Mouse (Mus musculus) midbrain, embryonic 13.5 days (tissue): ENCODE measurements around the gene Cib1. TPM values are rescaled to one million over a fixed set of nuclear protein-coding genes. Genes with fewer than 3 reads are reported as not detected.

Experiments
- ATAC-seq: fragments of 200-750 bp; cut with Nextera tagmentation; 2 replicates; pipeline ENCODE4 v1.8.0; 2017; ENCODE audit warnings: mild to moderate bottlenecking, moderate TSS enrichment, moderate library complexity
- H3K27ac ChIP-seq: fragments of 300-500 bp; sonication (generic); 2 replicates; pipeline ENCODE4 v1.5.1; 2015; ENCODE audit warnings: inconsistent platforms, mild to moderate bottlenecking, moderate library complexity
- H3K27me3 ChIP-seq: fragments of 300-500 bp; sonication (generic); 2 replicates; pipeline ENCODE4 v1.6.1; 2015; ENCODE audit warnings: mild to moderate bottlenecking, inconsistent platforms
- H3K36me3 ChIP-seq: fragments of 300-500 bp; sonication (generic); 2 replicates; pipeline ENCODE4 v1.6.1; 2015; ENCODE audit warnings: mild to moderate bottlenecking, inconsistent platforms
- H3K4me1 ChIP-seq: fragments of 300-500 bp; sonication (generic); replicated peaks from 2 replicates; pipeline ENCODE4 v1.6.1; 2015; ENCODE audit warnings: inconsistent platforms
- H3K4me2 ChIP-seq: fragments of 300-500 bp; sonication (generic); replicated peaks from 2 replicates; pipeline ENCODE4 v1.6.1; 2015; ENCODE audit warnings: moderate library complexity, mild to moderate bottlenecking, inconsistent platforms
- H3K4me3 ChIP-seq: fragments of 300-500 bp; sonication (generic); replicated peaks from 2 replicates; pipeline ENCODE4 v1.5.1; 2015; ENCODE audit warnings: mild to moderate bottlenecking, inconsistent platforms
- H3K9ac ChIP-seq: fragments of 300-500 bp; sonication (generic); replicated peaks from 2 replicates; pipeline ENCODE4 v1.6.1; 2015; ENCODE audit warnings: mild to moderate bottlenecking, inconsistent platforms
- H3K9me3 ChIP-seq: fragments of 300-500 bp; sonication (generic); 2 replicates; pipeline ENCODE4 v1.6.1; 2016; ENCODE audit warnings: mild to moderate bottlenecking, inconsistent platforms
- WGBS: fragments of 180-500 bp; shearing (Covaris S2); methylation state at CpG from one replicate; pipeline ENCODE4 v1.1.7; 2015; 5-methylcytosine and 5-hydroxymethylcytosine counted together
- polyA plus RNA-seq: library from polyadenylated mRNA; unstranded; fragments of >200 nt; fragmentation: Nextera tagmentation; extraction: Ambion mirVana; gene quantifications from 2 replicates; pipeline ENCODE4 v1.2.1, GENCODE M21; 2015

The Cib1 gene
- polyA plus RNA-seq, 1 experiment from 2014 or later: 38.1 TPM

DNA sequence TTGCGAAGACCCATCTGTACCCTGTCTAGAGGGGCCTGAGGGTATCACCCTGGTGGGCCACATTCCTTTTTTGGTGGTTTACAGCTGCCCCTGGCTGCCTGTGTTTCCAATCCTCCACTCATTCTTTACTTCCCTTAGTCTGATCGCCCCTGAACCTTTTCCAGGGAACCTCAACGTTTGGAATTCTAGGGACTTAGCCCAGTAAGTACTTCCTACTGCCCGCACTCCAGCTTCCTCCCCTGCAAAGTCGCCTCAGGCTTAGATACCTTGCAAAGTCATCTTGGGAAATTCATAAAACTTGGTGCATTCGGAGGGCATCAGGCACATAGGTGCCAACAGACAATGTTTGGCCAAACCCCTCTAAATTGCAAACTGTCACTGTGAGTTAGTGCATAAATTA is 33.3 kb downstream of the Cib1 start:
- no peaks in the 10 kb centered on the region for H3K27me3 ChIP-seq
- no peak for ATAC-seq
- peaks cover 76% of the 10 kb centered on the region for H3K4me1 ChIP-seq
- peak overlapping the region; percentile 91 for H3K9ac ChIP-seq
- peak overlapping the region; percentile 76 for H3K4me2 ChIP-seq
- H3K27ac ChIP-seq: peak overlapping the region; percentile 98
- 36% methylated on average over 6 of the region's 6 CpGs for WGBS
- H3K4me3 ChIP-seq: peak overlapping the region; percentile 65
- H3K9me3 ChIP-seq: no peaks in the 10 kb centered on the region
- no peaks in the 10 kb centered on the region for H3K36me3 ChIP-seq

- H3K4me2 ChIP-seq: peak overlapping the region; percentile 76
- H3K9me3 ChIP-seq: no peaks in the 10 kb centered on the region
- H3K4me1 ChIP-seq: peaks cover 76% of the 10 kb centered on the region
- peak; percentile 7; the same call in 1 of the 2 replicates for ATAC-seq
- peak overlapping the region; percentile 65 for H3K4me3 ChIP-seq
- peak overlapping the region; percentile 98 for H3K27ac ChIP-seq
- WGBS: 2% methylated on average over 11 of the region's 11 CpGs
- no peaks in the 10 kb centered on the region for H3K27me3 ChIP-seq
- H3K36me3 ChIP-seq: no peaks in the 10 kb centered on the region
- peak overlapping the region; percentile 91 for H3K9ac ChIP-seq
These were observed 33.8 kb downstream of the Cib1 start for GRCm38 (mm10) chr7:80198863-80199262.

GRCm38 (mm10) chr7:80197941-80198778 is 34.5 kb downstream of the Cib1 start:
- Histone ChIP-seq H3K9me3 (no peaks in the 10 kb centered on the region), H3K4me2 (peak overlapping the region; percentile 76), H3K27me3 (no peaks in the 10 kb centered on the region), H3K36me3 (no peaks in the 10 kb centered on the region), H3K4me3 (peak overlapping the region; percentile 65), H3K27ac (peak overlapping the region; percentile 98), H3K9ac (peak overlapping the region; percentile 91), H3K4me1 (peaks cover 74% of the 10 kb centered on the region)
- under 1% methylated on average over 71 of the region's 74 CpGs for WGBS
- peak; percentile 90 for ATAC-seq

DNA sequence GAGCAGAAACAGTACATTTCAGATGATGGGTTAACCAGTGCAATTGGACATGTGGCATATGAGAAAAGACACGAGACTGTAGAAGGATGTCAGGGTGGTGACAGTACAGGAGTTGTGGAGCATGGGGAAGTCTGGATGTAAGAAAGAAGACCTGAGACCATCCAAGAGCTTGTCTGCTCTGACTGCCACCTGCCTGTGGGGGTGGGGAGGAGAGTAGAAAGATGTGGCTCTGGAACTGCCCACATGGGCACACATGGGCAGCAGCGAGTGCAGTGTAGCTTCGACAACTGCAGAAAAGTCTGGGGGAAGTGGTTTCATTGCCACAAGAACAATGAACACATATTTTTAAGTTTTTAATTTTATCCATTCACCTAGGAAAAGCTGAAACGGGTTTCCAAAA is 35.2 kb downstream of the Cib1 start:
- peak overlapping the region; percentile 76 for H3K4me2 ChIP-seq
- H3K4me3 ChIP-seq: peak overlapping the region; percentile 65
- H3K9ac ChIP-seq: peak overlapping the region; percentile 91; the same call in 1 of the 2 replicates
- H3K27ac ChIP-seq: peak overlapping the region; percentile 98
- no peak for ATAC-seq
- no peaks in the 10 kb centered on the region for H3K9me3 ChIP-seq
- no peaks in the 10 kb centered on the region for H3K27me3 ChIP-seq
- no peaks in the 10 kb centered on the region for H3K36me3 ChIP-seq
- WGBS: 13% methylated on average over 4 of the region's 4 CpGs
- H3K4me1 ChIP-seq: peaks cover 73% of the 10 kb centered on the region

DNA sequence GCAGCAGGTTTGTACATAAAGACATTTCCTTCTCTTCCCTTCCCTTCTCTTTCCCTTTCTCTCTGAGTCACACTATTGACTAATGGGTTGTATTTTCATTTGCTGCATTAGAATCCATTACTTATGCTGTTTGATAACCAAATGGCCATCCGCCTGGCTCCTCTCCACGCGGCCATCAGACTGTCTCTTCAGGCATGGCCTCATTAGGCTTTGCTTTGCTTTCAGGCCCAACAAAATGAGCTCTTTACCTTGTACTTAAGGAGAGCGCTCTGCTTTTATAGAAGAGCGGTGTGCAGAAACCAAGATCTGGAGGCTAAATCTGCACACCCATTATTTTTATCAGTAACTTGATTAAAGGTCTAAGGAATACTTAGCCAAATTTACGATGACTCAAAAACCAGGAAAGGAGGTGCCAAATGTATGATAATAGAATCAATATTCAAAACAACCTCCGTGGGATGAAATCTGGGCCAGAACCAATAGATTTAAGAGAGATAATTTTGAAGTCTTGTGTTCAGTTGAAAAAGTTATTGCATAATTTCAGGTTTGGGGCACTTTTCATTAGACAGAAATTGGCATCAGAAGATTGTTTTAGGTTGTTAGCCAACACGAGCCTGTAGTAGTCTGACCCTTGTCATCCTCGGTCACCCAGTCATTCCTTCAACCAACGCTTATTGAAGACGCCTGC is 36.9 kb downstream of the Cib1 start:
- Histone ChIP-seq H3K36me3 (no peaks in the 10 kb centered on the region), H3K9me3 (no peaks in the 10 kb centered on the region), H3K4me3 (no peak overlapping the region), H3K4me1 (peaks cover 73% of the 10 kb centered on the region), H3K27me3 (no peaks in the 10 kb centered on the region), H3K27ac (no peak overlapping the region), H3K4me2 (no peak overlapping the region), H3K9ac (no peak overlapping the region)
- 93% methylated on average over 10 of the region's 11 CpGs for WGBS
- ATAC-seq: no peak

- Histone ChIP-seq H3K9me3 (no peaks in the 10 kb centered on the region), H3K4me2 (no peak overlapping the region), H3K27me3 (no peaks in the 10 kb centered on the region), H3K36me3 (no peaks in the 10 kb centered on the region), H3K4me3 (no peak overlapping the region), H3K4me1 (peaks cover 67% of the 10 kb centered on the region), H3K9ac (no peak overlapping the region), H3K27ac (no peak overlapping the region)
- WGBS: 93% methylated on average over 5 of the region's 5 CpGs
- no peak for ATAC-seq
These were observed 37.5 kb downstream of the Cib1 start for GRCm38 (mm10) chr7:80195146-80195545.

DNA sequence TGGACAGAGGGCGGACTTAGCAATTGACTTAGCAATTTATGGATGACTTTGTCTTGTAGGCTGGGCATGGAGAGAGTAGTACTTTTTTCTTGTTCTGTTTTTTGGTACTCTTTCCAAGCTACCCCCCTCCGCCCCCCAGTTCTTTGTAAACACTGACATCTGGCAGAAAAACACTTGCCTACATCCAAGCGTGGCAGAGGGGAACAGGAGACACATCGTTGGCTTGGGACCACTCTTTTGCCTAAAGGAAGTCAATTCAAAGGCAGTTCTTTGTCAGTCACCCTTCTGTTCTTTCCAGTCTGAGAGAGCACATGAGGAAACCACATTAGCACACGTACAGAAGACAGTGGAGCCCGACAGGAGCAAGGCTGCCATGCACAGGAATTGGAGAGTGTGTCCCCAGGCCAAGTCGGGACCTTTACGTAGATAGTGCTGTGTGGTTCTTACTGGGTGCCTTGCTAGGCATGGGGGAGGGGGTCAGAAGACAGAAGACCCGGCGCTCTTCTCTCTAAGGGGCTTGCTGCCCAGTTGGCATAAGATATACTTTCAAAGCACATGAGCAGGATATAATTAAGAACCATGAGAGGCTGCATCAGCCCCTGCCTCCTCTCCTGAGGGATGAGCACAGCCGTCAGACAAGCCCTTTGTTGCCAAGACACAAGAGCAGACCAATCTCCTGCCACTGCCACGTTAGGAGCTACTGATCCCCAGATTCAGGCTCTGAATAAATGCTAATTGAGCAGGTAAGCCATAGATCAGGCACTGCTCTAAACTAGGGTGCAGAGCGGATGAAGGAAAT is 38.5 kb downstream of the Cib1 start:
- H3K4me1 ChIP-seq: peaks cover 62% of the 10 kb centered on the region
- no peak overlapping the region for H3K4me3 ChIP-seq
- peak overlapping the region; percentile 40 for H3K9ac ChIP-seq
- ATAC-seq: no peak
- no peaks in the 10 kb centered on the region for H3K36me3 ChIP-seq
- WGBS: 44% methylated on average over 13 of the region's 13 CpGs
- H3K27ac ChIP-seq: peak overlapping the region; percentile 82
- peak overlapping the region; percentile 1; the same call in 1 of the 2 replicates for H3K4me2 ChIP-seq
- H3K27me3 ChIP-seq: no peaks in the 10 kb centered on the region
- H3K9me3 ChIP-seq: no peaks in the 10 kb centered on the region

- peak; percentile 88 for ATAC-seq
These were observed 40.2 kb downstream of the Cib1 start for GRCm38 (mm10) chr7:80192226-80193061.

GRCm38 (mm10) chr7:80191455-80191854 is 41.2 kb downstream of the Cib1 start:
- ATAC-seq: no peak
- Histone ChIP-seq H3K27ac (peak overlapping the region; percentile 83), H3K4me3 (no peak overlapping the region), H3K9me3 (no peaks in the 10 kb centered on the region), H3K4me1 (peaks cover 76% of the 10 kb centered on the region), H3K4me2 (peak overlapping the region; percentile 42; the same call in 1 of the 2 replicates), H3K9ac (no peak overlapping the region; the same call in 1 of the 2 replicates), H3K27me3 (no peaks in the 10 kb centered on the region), H3K36me3 (no peaks in the 10 kb centered on the region)
- WGBS: 28% methylated on average over 5 of the region's 5 CpGs

More at GRCm38 (mm10) chr7:80192226-80193061, 40.2 kb downstream of the Cib1 start:
- peaks cover 72% of the 10 kb centered on the region for H3K4me1 ChIP-seq
- 10% methylated on average over 16 of the region's 16 CpGs for WGBS
- H3K36me3 ChIP-seq: no peaks in the 10 kb centered on the region
- H3K9me3 ChIP-seq: no peaks in the 10 kb centered on the region
- peak overlapping the region; percentile 42 for H3K4me2 ChIP-seq
- peak overlapping the region; percentile 17; the same call in 1 of the 2 replicates for H3K9ac ChIP-seq
- H3K27ac ChIP-seq: peak overlapping the region; percentile 83
- H3K27me3 ChIP-seq: no peaks in the 10 kb centered on the region
- H3K4me3 ChIP-seq: peak overlapping the region; percentile 18

DNA sequence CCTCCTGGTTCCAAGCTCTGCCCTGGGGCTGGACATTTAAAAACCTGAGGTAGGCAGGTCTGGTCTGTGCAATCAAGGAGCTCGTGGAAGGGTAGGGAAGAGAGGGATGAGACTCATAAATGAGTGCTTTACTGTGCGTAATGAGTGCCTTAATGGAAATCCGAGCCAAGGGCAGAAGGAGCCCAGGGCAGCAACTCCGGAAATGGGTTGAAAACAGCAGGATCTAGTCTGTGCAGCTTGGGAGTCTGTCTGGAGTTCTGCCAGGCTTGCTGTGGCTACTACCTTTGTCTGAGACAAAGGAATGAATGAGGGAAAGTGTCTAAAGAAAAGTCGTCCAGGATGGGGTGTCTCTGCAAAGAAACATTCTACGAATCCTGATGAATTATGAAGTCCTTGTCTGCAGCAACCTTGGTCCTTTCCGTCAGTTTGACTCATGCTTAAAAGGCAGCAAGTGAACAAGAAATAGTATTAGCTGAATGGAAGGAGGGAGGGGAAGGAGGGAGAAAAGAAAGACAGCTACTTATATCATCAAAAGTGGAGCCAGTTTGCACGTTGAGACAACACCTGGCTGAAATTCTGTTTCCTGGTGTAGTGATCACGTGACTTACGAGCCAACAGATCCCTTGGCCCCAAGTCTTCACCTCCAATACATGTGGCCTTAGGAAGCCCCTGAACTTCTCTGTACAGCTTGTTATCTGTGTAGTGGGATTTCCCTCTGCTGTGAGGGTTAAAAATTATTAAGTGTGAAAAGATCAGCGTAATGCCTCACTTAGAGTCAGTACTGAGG is 43.3 kb downstream of the Cib1 start:
- Histone ChIP-seq H3K4me2 (no peak overlapping the region; the same call in 1 of the 2 replicates), H3K4me3 (no peak overlapping the region), H3K4me1 (peaks cover 72% of the 10 kb centered on the region), H3K27me3 (no peaks in the 10 kb centered on the region; the same call in 1 of the 2 replicates), H3K27ac (peak overlapping the region; percentile 36; the same call in 1 of the 2 replicates), H3K36me3 (no peaks in the 10 kb centered on the region), H3K9me3 (no peaks in the 10 kb centered on the region), H3K9ac (no peak overlapping the region)
- WGBS: 45% methylated on average over 11 of the region's 11 CpGs
- no peak for ATAC-seq
